15 mouse cellular contexts compared by ENCODE assay signal in genomic region chr7:29861660-29862059, GRCm38 (mm10). TPM values are rescaled to one million over a fixed set of nuclear protein-coding genes. Genes with fewer than 3 reads are reported as not detected.
A peak's percentile ranks its signal among the peaks of the same experiment; 100 is the strongest.
DNase-seq lines count a peak whose midpoint lies in the region; ATAC-seq and TF ChIP-seq lines count a peak whose summit lies in the region.
"Had no signal": no experiment of that assay in that cellular context is flagged by ENCODE, and none has a peak within 500 bp of the region (broad histone marks: within the 10 kb centered on the region; RNA-seq: fewer than 3 reads in every experiment).

No protein-coding gene starts in this region.

- H3K9me3 ChIP-seq in liver, embryonic 14.5 days (ENCODE audit: control insufficient read depth, low read length), result no peaks in the 10 kb centered on the region
- no peaks in the 10 kb centered on the region for H3K9me3 ChIP-seq in liver, embryonic 11.5 days (ENCODE audit: control insufficient read depth, low read length)
- no peaks in the 10 kb centered on the region for H3K9me3 ChIP-seq in MEL (replicated peaks; ENCODE audit: insufficient read depth, low read length)
- H3K9me3 ChIP-seq: liver, embryonic 12.5 days; neural tube, embryonic 15.5 days had no signal

- no peaks in the 10 kb centered on the region for H3K36me3 ChIP-seq in liver, embryonic 14.5 days (replicated peaks; ENCODE audit: control insufficient read depth, insufficient read depth, low read depth)
- peaks cover 3% of the 10 kb centered on the region; the same call in 1 of the 2 replicates for H3K36me3 ChIP-seq in liver, embryonic 11.5 days (ENCODE audit: control insufficient read depth, insufficient read depth, low read length)
- peaks cover 0 to 5% of the 10 kb centered on the region in 2 experiments; a peak in 3 of 4 replicates for H3K36me3 ChIP-seq in MEL (ENCODE audit: control insufficient read depth in 1 of 2, insufficient read depth in 2 of 2, low read length in 2 of 2)

- TF ChIP-seq RAD21 in MEL (IDR thresholded peaks at IDR 0.05; ENCODE audit: low read depth, low read length), result peak; percentile 60

- H3K4me1 ChIP-seq in liver, embryonic 14.5 days (replicated peaks; ENCODE audit: control insufficient read depth in 2 of 2, insufficient read depth in 2 of 2, low read length in 1 of 2), result peaks cover 0 to 6% of the 10 kb centered on the region in 2 experiments; a peak in 2 of 4 replicates
- peaks cover 4% of the 10 kb centered on the region for H3K4me1 ChIP-seq in liver, embryonic 11.5 days (replicated peaks; ENCODE audit: control insufficient read depth, insufficient read depth, low read length)
- H3K4me1 ChIP-seq in MEL (ENCODE audit: control insufficient read depth in 1 of 2, insufficient read depth in 2 of 2, low read length in 2 of 2), result peaks cover 0 to 3% of the 10 kb centered on the region in 2 experiments; a peak in 1 of 4 replicates

- no peaks in the 10 kb centered on the region for H3K27me3 ChIP-seq in liver, embryonic 14.5 days (ENCODE audit: control insufficient read depth, insufficient read depth, low read length)
- H3K27me3 ChIP-seq in liver, embryonic 11.5 days (replicated peaks; ENCODE audit: control insufficient read depth, insufficient read depth, low read length), result no peaks in the 10 kb centered on the region
- no peaks in the 10 kb centered on the region for H3K27me3 ChIP-seq in MEL (ENCODE audit: control insufficient read depth in 1 of 2, insufficient read depth in 2 of 2, low read length in 2 of 2)
- H3K27me3 ChIP-seq: liver, embryonic 12.5 days; neural tube, embryonic 15.5 days had no signal

- H3K9ac ChIP-seq in liver, embryonic 14.5 days (replicated peaks), result no peak overlapping the region
- H3K9ac ChIP-seq in liver, embryonic 11.5 days (ENCODE audit: low read depth, low read length), result no peak overlapping the region
- H3K9ac ChIP-seq in MEL (ENCODE audit: control insufficient read depth, low read depth, low read length, poor library complexity, severe bottlenecking), result no peak overlapping the region
- H3K9ac ChIP-seq: liver, embryonic 12.5 days; neural tube, embryonic 15.5 days had no signal

- TF ChIP-seq CTCF in liver, embryonic 14.5 days (IDR thresholded peaks at IDR 0.05; ENCODE audit: low read depth), result peak; percentile 45
- peak; percentile 46 to 68 (median 64) for TF ChIP-seq CTCF in MEL (IDR thresholded peaks at IDR 0.05 in 2 of 3, conservative IDR thresholded peaks at IDR 0.05 in 1 of 3; ENCODE audit: control insufficient read depth in 1 of 3, insufficient read depth in 1 of 3, low read depth in 2 of 3, low read length in 3 of 3, poor library complexity in 1 of 3, severe bottlenecking in 1 of 3)

- TF ChIP-seq POLR2A in MEL (IDR thresholded peaks at IDR 0.05; ENCODE audit: control insufficient read depth in 1 of 2, insufficient read depth in 1 of 2, low read depth in 1 of 2, low read length in 2 of 2, poor library complexity in 1 of 2), result no peak

- no peak overlapping the region for H3K4me2 ChIP-seq in liver, embryonic 14.5 days (ENCODE audit: low read depth)
- H3K4me2 ChIP-seq in liver, embryonic 11.5 days, result no peak overlapping the region
- H3K4me2 ChIP-seq: liver, embryonic 12.5 days had no signal

- H3K27ac ChIP-seq in liver, embryonic 14.5 days, result no peak overlapping the region
- H3K27ac ChIP-seq in liver, embryonic 11.5 days (ENCODE audit: low read depth, low read length), result no peak overlapping the region
- H3K27ac ChIP-seq in MEL (ENCODE audit: control insufficient read depth, low read depth, low read length), result no peak overlapping the region
- H3K27ac ChIP-seq: liver, embryonic 12.5 days; macrophage; neural tube, embryonic 15.5 days had no signal

- DNase-seq in embryo, embryonic 11 days, result peak; percentile 3
- no peak for DNase-seq in embryo, embryonic 9.5 days (ENCODE audit: extremely low spot score)
- DNase-seq in liver, embryonic 14.5 days (ENCODE audit: low read depth in 3 of 3, low spot score in 3 of 3), result peak in 1 of 3 experiments; percentile 2
- DNase-seq in liver, embryonic 11.5 days (ENCODE audit: low spot score), result no peak
- peak; percentile 75 for DNase-seq in MEL (ENCODE audit: low read depth, low spot score)
- no peak for DNase-seq in gastrocnemius, postnatal 10 days
- no peak for DNase-seq in adrenal gland, adult (ENCODE audit: inconsistent age in 2 of 2, low spot score in 1 of 2)
- DNase-seq: heart, postnatal 10 days; right cerebral cortex, postnatal 25 days; thymus, postnatal 36 days had no signal

- WGBS in liver, embryonic 14.5 days (ENCODE audit: insufficient replicate concordance), result 81% methylated on average over 7 of the region's 7 CpGs
- WGBS in liver, embryonic 11.5 days, result 89% methylated on average over 7 of the region's 7 CpGs

- TF ChIP-seq EP300 in liver, embryonic 14.5 days (IDR thresholded peaks at IDR 0.05; ENCODE audit: low read depth), result no peak
- TF ChIP-seq EP300 in MEL (IDR thresholded peaks at IDR 0.05; ENCODE audit: low read depth in 1 of 2, low read length in 2 of 2), result no peak

- no peak for ATAC-seq in liver, embryonic 14.5 days (ENCODE audit: insufficient read depth)
- no peak for ATAC-seq in liver, embryonic 11.5 days (replicated peaks; ENCODE audit: low FRiP score)
- 0 out of 2 replicates have a peak, but pooled peaks have one; percentile 33 for ATAC-seq in megakaryocyte progenitor cell, adult 5-6 weeks (replicated peaks; ENCODE audit: poor library complexity)
- ATAC-seq: liver, embryonic 12.5 days; midbrain, embryonic 16.5 days had no signal

- no peak overlapping the region for H3K4me3 ChIP-seq in liver, embryonic 14.5 days (ENCODE audit: insufficient read depth in 1 of 2, low read depth in 2 of 2, low read length in 2 of 2)
- H3K4me3 ChIP-seq in liver, embryonic 11.5 days (ENCODE audit: low read depth, low read length), result no peak overlapping the region
- H3K4me3 ChIP-seq in MEL (ENCODE audit: control insufficient read depth in 1 of 2, insufficient read depth in 1 of 2, low read depth in 2 of 2, low read length in 2 of 2), result no peak overlapping the region
- H3K4me3 ChIP-seq: liver, embryonic 12.5 days; neural tube, embryonic 15.5 days had no signal

- H3K79me2 ChIP-seq in MEL (ENCODE audit: control insufficient read depth, insufficient read depth, low read length, poor library complexity), result peaks cover 2% of the 10 kb centered on the region; the same call in 1 of the 2 replicates

RNA-seq across cellular contexts. Expression of gene Zfp420, which starts 1.9 kb away (rescaled TPM):
- 0.69 and 0.92 TPM in 2 replicates for polyA plus RNA-seq in liver, embryonic 14.5 days (2012; rRNA removed)
- 0.66 and 1.0 TPM in 2 replicates for polyA plus RNA-seq in liver, embryonic 14.5 days (2014; fragmentation: Nextera tagmentation; extraction: Ambion mirVana)
- polyA plus RNA-seq in liver, embryonic 11.5 days (2014; fragmentation: Nextera tagmentation; extraction: Ambion mirVana), result 3.9 and 5.7 TPM in 2 replicates
- 4.2 and 8.1 TPM in 2 replicates for total RNA-seq in MEL (2012; rRNA removed)
- polyA plus RNA-seq in MEL (2012; ENCODE audit: insufficient read depth in 1 of 2, insufficient read length in 2 of 2, low read depth in 1 of 2, low replicate concordance in 2 of 2, missing spikeins in 1 of 2), result 1 to 10 TPM in 1 of 2 experiments, not detected in 1; 3.2 TPM
- 4.5 and 7.4 TPM in 2 replicates for total RNA-seq in megakaryocyte progenitor cell, adult 5-6 weeks (2015)
- 0.96 and 2.9 TPM in 2 replicates for total RNA-seq in megakaryocyte progenitor cell, adult 5-6 weeks (2017)
- 1 to 10 TPM; 2.5 to 4.3 TPM for total RNA-seq in gastrocnemius, postnatal 10 days (2021)

RNA-seq across cellular contexts. Expression of gene Zfp940, which starts 8.2 kb away (rescaled TPM):
- 0.17 and 0.41 TPM in 2 replicates for polyA plus RNA-seq in liver, embryonic 14.5 days (2012; rRNA removed)
- 0.61 and 1.0 TPM in 2 replicates for polyA plus RNA-seq in liver, embryonic 14.5 days (2014; fragmentation: Nextera tagmentation; extraction: Ambion mirVana)
- 3.9 TPM in 2 replicates for polyA plus RNA-seq in liver, embryonic 11.5 days (2014; fragmentation: Nextera tagmentation; extraction: Ambion mirVana)
- 8.8 and 13.7 TPM in 2 replicates for total RNA-seq in MEL (2012; rRNA removed)
- 1 to 10 TPM in 1 of 2 experiments, not detected in 1; 8.4 TPM for polyA plus RNA-seq in MEL (2012; ENCODE audit: insufficient read depth in 1 of 2, insufficient read length in 2 of 2, low read depth in 1 of 2, low replicate concordance in 2 of 2, missing spikeins in 1 of 2)
- total RNA-seq in megakaryocyte progenitor cell, adult 5-6 weeks (2015), result 3.3 TPM in 2 replicates
- total RNA-seq in megakaryocyte progenitor cell, adult 5-6 weeks (2017), result 4.0 and 5.2 TPM in 2 replicates
- under 1 TPM; 0.16 to 0.36 TPM for total RNA-seq in gastrocnemius, postnatal 10 days (2021)

RNA-seq across cellular contexts. Expression of gene Zfp27, which starts 44.7 kb away (rescaled TPM):
- polyA plus RNA-seq in liver, embryonic 14.5 days (2012; rRNA removed), result 1.0 and 1.2 TPM in 2 replicates
- 1.7 TPM in 2 replicates for polyA plus RNA-seq in liver, embryonic 14.5 days (2014; fragmentation: Nextera tagmentation; extraction: Ambion mirVana)
- polyA plus RNA-seq in liver, embryonic 11.5 days (2014; fragmentation: Nextera tagmentation; extraction: Ambion mirVana), result 4.9 and 5.8 TPM in 2 replicates
- 4.3 and 4.9 TPM in 2 replicates for total RNA-seq in MEL (2012; rRNA removed)
- polyA plus RNA-seq in MEL (2012; ENCODE audit: insufficient read depth in 1 of 2, insufficient read length in 2 of 2, low read depth in 1 of 2, low replicate concordance in 2 of 2, missing spikeins in 1 of 2), result 1 to 10 TPM in 1 of 2 experiments, not detected in 1; 5.0 TPM
- total RNA-seq in megakaryocyte progenitor cell, adult 5-6 weeks (2015), result 6.9 and 8.0 TPM in 2 replicates
- 5.5 and 12.1 TPM in 2 replicates for total RNA-seq in megakaryocyte progenitor cell, adult 5-6 weeks (2017)
- 10 to 100 TPM in 1 of 2 experiments, 1 to 10 TPM in 1; 8.5 to 10.5 TPM for total RNA-seq in gastrocnemius, postnatal 10 days (2021)

RNA-seq across cellular contexts. Expression of gene Zfp790, which starts 45.7 kb away (rescaled TPM):
- polyA plus RNA-seq in liver, embryonic 14.5 days (2012; rRNA removed), result 1.0 and 1.7 TPM in 2 replicates
- 3.4 and 4.1 TPM in 2 replicates for polyA plus RNA-seq in liver, embryonic 14.5 days (2014; fragmentation: Nextera tagmentation; extraction: Ambion mirVana)
- polyA plus RNA-seq in liver, embryonic 11.5 days (2014; fragmentation: Nextera tagmentation; extraction: Ambion mirVana), result 9.0 and 10.0 TPM in 2 replicates
- 4.9 TPM in 2 replicates for total RNA-seq in MEL (2012; rRNA removed)
- polyA plus RNA-seq in MEL (2012; ENCODE audit: insufficient read depth in 1 of 2, insufficient read length in 2 of 2, low read depth in 1 of 2, low replicate concordance in 2 of 2, missing spikeins in 1 of 2), result 1 to 10 TPM in 1 of 2 experiments, not detected in 1; 3.8 TPM
- 4.8 and 5.7 TPM in 2 replicates for total RNA-seq in megakaryocyte progenitor cell, adult 5-6 weeks (2015)
- total RNA-seq in megakaryocyte progenitor cell, adult 5-6 weeks (2017), result 9.4 and 10.0 TPM in 2 replicates
- total RNA-seq in gastrocnemius, postnatal 10 days (2021), result 10 to 100 TPM in 1 of 2 experiments, 1 to 10 TPM in 1; 9.6 to 10.9 TPM

RNA-seq across cellular contexts. Expression of gene Zfp383, which starts 46.4 kb away (rescaled TPM):
- 0.51 and 0.69 TPM in 2 replicates for polyA plus RNA-seq in liver, embryonic 14.5 days (2012; rRNA removed)
- 0.35 and 0.42 TPM in 2 replicates for polyA plus RNA-seq in liver, embryonic 14.5 days (2014; fragmentation: Nextera tagmentation; extraction: Ambion mirVana)
- 2.2 and 2.3 TPM in 2 replicates for polyA plus RNA-seq in liver, embryonic 11.5 days (2014; fragmentation: Nextera tagmentation; extraction: Ambion mirVana)
- total RNA-seq in MEL (2012; rRNA removed), result 0.78 and 0.89 TPM in 2 replicates
- polyA plus RNA-seq in MEL (2012; ENCODE audit: insufficient read depth in 1 of 2, insufficient read length in 2 of 2, low read depth in 1 of 2, low replicate concordance in 2 of 2, missing spikeins in 1 of 2), result 1 to 10 TPM in 1 of 2 experiments, not detected in 1; 1.4 TPM
- 0.95 and 1.1 TPM in 2 replicates for total RNA-seq in megakaryocyte progenitor cell, adult 5-6 weeks (2015)
- total RNA-seq in megakaryocyte progenitor cell, adult 5-6 weeks (2017), result 1.00 and 1.0 TPM in 2 replicates
- 10 to 100 TPM in 1 of 2 experiments, 1 to 10 TPM in 1; 9.5 to 12.6 TPM for total RNA-seq in gastrocnemius, postnatal 10 days (2021)

Comparison
In these comparisons a context has a peak if more than half of its experiments do, and no peak if none do; other contexts are left out.
1. DNase-seq: peak in embryo, embryonic 11 days (single experiment) and MEL (single experiment); none in embryo, embryonic 9.5 days (single experiment), liver, embryonic 11.5 days (single experiment), gastrocnemius, postnatal 10 days (single experiment) and adrenal gland, adult (0 of 2).